Mouse (Mus musculus): Measurements from ENCODE around the gene Cpeb3.

Cpeb3 gene

DNA sequence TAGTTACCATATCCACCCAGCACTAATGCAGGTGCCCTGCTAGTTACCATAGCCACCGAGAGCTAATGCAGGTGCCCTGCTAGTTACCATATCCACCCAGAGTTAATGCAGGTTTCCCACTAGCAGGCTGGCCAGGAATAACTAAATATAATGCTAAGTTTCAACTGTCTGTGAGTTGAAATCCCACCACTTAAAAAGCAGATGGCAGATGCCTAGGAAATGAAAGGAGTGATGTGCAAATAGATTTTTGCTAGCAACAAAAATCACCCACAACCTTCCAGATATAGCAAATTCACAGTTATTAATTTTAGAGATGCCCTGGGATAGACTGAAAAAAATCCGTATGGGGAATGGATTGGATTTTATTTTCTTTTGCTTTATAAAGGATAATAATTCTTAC is 176.0 kb downstream of the Cpeb3 start:
- no peak for DNase-seq (ENCODE audit: low spot score in 2 of 2)

DNA sequence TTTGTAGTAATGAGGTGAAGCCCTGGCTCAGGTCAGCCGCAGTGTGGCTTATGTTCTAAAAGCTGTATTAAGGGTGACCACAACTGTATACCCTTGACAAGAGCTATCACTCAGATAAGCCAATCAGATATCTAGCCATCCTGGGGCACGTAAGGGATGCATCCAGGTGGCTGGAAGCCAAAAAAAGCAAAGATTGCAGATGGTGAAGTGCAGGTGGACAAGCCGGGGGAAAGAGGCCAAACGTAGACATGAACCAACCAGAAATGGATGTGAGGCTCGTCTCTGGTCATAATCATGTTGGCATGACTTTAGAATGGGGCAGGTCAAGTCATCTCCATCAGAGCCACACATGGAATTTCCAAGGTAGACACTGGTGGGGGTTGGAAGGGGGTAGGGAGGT is 177.0 kb downstream of the Cpeb3 start:
- DNase-seq (ENCODE audit: low spot score in 2 of 2) = no peak

DNA sequence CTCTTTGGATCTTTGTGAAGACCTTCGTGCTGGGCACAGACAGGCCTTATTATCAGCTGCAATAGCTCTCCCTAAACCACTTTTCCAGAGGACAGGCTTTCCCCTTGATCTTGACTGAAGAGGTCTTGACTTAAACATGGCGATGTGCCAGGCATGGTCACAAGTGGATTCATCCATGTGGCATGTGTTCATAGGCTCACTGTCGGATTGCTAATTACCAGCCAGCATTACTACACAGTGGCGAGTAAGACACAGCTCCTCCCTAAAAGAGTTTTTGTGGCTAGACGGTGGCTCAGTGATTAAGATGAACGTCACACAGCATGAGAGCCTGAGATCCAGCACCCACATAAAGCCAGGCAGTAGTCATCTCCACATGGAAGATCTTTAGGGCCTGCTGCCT is 178.6 kb downstream of the Cpeb3 start:
- DNase-seq (ENCODE audit: low spot score in 2 of 2) = no peak

DNA sequence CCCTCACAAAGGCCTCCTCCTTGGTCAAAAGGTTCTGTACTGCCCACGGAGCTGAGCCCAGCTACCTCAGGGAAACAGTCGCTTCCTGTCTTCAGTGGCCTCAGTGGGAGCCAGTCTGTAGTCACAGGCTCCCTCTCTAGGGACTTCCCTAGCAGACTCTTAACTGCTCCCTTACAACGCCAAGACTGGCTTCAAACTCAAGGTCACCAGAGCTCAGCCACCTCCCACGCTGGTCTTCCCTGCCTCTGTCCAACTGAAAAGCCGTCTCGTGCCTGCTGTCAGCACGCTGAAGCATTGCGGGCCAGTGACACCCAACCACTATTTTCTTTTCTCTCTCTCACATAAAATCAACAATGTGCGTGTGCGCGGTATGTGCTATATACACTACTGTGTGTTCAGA is 182.0 kb downstream of the Cpeb3 start:
- no peak for DNase-seq (ENCODE audit: low spot score in 2 of 2)

DNA sequence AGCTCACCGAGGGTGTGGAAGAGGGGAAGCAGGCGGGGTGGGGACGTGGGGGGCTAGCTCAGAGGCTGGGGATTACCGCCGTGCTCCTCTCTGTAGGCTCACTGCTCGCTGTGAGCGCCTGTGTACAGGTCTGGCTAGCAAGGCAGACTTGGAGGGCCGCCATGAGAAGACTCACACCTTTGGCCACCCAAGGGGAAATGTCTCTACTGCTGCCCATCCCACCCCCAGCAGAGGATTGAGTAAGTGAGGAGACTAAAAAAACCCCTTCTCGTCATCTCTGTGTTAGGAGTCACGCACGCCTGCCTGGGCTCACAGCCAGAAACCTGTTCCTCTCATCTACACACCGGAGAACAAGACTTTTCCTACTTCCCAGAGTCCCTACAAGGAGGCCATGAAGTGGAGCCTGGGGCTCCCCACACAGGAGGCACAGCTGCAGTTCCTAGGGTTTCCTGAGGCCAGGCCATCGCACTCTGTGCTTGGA is 182.5 kb downstream of the Cpeb3 start:
- peak in 1 of 2 experiments; percentile 64 for DNase-seq (ENCODE audit: low spot score in 2 of 2)

DNA sequence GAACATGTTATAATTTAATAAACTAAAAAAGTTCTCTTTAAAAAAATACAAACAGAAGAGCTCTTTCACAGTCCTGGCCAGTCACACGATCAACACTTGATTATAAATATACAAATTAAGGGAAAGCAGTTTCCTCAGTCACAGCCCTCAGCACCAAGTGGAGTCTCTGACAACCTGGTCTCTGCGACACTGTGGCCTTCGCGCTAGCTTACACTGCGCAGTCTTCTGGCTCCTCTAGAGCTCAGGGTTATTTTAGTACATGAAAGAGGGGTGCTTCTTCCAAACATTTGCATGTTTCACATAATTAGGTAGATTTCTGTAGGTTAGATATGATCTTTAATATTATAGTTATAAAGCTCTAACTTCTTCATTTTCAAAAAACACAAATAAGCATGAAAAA is 186.3 kb downstream of the Cpeb3 start:
- no peak for DNase-seq (ENCODE audit: low spot score in 2 of 2)

DNA sequence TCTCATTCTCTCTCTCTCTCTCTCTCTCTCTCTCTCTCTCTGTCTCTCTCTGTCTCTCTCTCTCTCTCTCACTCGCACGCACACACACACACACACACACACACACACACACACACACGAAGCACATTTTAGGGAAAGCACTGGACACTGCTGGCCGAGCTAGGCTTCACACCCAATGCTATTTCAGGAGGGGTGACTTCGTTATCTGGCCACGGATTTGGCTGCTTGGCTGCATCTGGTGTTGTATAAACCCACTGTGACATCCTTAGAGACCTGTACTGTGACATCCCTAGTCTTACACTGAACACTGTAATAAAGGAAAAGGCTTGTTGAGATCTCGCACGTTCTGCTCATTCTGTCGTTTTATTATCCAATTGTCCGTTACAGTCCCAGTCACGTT is 187.4 kb downstream of the Cpeb3 start:
- no peak for DNase-seq (ENCODE audit: low spot score in 2 of 2)

DNA sequence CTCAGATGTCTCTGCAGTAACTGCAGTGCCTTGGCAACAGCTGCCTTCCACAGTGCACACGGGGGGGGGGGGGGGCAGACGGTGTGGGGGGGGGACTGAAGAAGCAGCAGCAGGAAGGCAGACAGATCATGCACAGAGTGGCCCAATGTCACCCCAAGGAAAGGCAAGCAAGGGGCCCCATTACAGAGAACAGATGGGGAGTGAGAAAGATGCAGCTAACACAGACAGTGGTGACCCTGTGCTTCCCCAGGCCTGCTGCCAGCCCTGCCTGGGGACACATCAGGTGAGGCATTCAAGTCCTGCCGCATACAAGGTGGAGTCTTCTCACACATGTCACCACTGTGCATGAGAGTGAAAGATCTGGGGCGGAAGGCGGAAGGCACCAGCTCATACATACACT is 187.9 kb downstream of the Cpeb3 start:
- no peak for DNase-seq (ENCODE audit: low spot score in 2 of 2)

DNA sequence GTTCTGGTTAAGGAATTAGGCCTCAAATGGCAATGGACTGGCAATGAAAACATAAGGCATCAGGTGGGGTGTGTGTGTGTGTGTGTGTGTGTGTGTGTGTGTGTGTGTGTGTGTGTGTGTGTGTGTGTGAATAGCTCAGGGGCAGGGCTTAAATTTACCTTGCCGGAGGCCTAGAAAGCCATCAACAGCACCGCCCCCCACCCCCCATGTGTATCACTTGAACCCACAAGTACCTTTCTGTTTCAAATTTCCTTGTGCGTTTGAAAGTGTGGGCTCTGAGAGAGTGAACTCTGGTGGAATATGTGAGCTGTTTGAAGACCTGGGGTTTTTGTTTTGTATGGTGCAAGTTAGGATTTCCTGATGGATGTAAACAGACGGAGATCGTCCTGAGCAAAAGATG is 189.5 kb downstream of the Cpeb3 start:
- DNase-seq (ENCODE audit: low spot score in 2 of 2) = no peak

DNA sequence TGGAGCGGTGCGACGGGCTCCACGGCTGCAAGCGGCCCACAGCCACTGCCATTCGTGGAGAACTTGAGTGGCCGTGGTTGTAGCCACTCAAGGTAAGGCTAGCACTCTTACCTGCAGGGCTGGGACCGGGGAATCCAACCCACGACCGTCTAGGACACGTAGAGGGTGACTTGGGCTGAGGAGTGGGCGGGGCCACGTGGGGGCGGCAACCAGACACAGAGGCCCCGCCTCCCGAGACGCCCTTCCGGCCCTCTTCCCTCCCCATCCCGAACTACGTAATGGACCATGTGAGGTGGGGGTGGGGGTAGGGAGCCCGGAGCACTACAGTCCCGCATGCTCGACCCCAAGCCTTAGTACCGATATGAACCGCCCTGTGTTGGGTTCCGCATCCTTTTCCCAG is 190.0 kb downstream of the Cpeb3 start:
- no peak for DNase-seq (ENCODE audit: low spot score in 2 of 2)

DNA sequence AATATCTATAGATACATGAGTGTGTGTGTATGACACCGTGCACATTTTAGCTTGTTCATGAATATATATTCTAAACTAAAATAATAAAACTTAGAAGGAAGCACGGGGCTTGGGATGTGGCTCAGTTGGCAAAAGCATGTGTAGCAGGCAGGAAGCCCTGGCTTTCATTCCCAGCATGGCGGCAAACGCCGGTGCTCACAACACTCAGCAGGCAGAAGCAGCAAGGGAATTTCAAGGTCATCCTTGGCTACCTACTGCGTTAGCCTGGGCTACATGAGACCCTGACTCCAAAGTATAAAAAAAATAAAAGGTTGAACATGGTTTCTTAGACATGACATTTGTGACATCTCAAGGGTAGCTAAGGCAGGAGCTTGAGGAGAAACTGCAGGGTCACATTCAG is 191.5 kb downstream of the Cpeb3 start:
- DNase-seq (ENCODE audit: low spot score in 2 of 2) = no peak

DNA sequence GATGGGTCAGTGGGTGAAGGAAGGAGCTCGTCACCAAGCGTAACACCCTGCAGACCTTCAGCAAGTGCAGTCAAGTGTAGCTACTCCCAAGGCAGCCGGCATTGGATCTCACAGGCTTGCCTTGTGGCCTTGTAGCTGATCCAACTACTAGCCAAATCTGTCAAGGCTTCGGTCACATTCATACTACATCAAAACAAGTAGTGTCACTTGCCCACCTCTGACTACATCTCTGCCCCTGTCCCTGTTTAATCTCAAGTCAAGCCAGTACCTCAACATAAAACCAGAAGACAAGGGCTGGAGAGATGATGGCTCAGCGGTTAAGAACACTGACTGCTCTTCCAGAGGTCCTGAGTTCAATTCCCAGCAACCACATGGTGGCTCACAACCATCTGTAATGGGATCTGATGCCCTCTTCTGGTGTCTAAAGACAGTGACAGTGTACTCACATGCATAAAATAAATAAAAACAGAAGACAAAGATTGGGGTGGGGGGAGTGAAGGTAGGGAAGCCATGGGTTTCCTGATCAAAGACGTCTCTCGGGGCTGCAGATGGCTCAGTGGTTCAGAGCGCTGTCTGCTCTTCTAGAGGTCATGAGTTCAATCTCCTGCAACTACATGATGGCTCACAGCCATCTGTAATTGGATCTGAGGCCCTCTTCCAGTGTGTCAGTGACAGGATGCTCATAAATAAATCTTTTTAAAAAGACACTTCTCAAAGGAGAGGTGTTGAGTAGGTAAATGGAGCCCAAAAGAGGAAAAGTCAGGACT is 194.0 kb downstream of the Cpeb3 start:
- DNase-seq (ENCODE audit: low spot score in 2 of 2) = no peak

DNA sequence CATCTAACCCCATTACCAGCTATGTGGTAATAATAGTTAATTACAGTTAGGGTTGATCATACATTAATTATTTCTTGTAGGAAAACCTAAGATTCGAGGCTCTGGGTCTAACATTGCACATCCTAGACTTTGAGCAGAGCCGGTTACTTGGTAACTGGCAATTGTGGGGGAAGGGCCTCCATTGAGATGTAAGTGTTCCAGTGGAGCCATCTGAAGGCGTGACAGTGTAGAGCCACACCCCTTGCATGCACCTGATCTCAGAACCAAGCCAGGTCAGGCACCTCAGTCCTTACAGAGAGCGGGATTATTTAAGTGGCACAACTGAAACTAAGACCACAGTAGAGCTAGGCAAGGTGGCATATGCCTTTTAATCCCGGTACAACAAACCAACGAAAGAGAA is 194.9 kb downstream of the Cpeb3 start:
- DNase-seq (ENCODE audit: low spot score in 2 of 2) = no peak

DNA sequence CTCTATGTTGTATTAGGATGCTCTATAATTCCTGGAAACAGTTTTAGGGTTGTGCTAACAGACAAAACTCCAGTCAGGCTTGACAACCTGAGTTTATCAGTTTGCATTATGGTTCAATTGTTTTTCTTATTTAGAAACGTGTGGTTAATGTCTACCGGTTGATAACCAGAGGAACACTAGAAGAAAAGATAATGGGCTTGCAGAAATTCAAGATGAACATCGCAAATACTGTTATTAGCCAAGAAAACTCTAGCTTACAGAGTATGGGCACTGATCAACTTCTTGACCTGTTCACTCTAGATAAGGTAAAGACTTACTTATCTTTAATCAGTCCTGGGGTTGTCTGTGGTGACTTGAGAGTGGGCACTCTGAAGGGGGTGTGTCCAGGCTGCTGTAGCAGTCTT is 198.5 kb downstream of the Cpeb3 start:
- no peak for DNase-seq (ENCODE audit: low spot score in 2 of 2)

DNA sequence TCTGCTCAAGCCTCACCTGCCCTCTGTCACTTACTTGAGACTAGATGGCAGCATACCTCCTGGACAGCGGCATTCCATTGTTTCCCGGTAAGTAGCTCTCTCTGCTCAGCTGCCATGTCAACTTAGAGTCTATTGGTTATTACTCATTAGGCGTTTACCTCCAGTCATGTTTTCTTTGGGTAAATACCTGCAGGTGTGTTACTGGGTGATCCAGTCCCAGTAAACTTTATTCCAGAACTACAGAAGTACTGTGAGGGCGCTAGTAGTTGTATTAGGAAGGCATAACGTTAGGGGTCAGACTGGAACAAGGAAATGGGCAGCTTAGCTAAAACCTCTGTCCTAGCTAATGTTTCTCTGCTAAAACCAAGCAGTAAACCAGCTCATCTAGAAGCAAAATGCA is 203.8 kb downstream of the Cpeb3 start:
- no peak for DNase-seq (ENCODE audit: low spot score in 2 of 2)

Data from frontal cortex, postnatal 36 days (tissue).